Mouse (Mus musculus): ENCODE measurements around the gene Epb41. TPM values are rescaled to one million over a fixed set of nuclear protein-coding genes. Genes with fewer than 3 reads are reported as not detected.
A peak's percentile ranks its signal among the peaks of the same experiment; 100 is the strongest.

The Epb41 gene
- polyA plus RNA-seq, 1 experiment from 2014 or later, result 22.2 TPM

DNA sequence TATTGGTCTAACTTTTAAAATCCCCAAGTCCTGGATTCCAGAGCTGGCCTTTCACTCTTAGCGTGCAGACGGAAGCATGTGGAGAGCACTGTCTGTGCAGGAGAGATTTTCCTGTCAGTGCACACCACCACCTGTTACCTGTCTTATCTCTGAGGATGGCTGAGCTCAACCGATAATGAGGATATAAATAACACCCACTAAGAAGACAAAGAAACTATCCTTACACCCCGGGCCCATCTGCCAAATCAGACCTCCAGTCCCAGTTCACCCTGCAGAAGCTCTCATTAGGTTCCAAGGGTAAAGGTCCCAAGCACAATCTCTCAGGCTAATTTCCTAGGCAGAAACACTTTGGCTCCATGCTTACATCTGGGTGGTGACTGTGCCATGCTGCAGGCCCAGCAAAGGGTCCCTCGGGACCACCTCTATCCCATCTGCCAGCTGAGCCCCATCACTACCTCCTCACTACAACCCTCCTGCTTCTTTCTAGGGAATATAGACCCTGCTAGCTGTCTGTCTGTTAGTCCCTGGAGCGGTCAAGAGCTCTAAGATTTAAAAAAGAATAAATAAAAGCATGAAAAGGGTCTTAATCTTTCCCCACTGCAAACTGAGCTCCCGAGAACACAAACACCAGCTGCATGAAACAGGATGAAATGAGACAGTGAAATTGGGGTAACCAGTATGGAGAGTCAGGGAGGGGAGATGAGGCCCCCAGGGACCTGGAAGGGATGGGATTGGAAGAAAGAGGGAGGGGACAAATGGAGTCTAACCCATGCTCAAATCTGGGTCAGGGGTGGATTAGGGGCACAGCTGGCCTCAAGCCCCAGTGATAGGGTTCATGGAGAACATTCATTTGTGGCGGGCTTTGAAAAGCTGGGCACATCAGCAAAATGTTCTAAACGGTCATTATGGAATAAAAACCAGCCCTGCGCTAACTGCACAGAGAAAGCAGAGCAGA lies 23.5 kb downstream of the Epb41 start:
- no peak for TF ChIP-seq CTCF (IDR thresholded peaks at IDR 0.05; ENCODE audit: low read depth)
- Histone ChIP-seq H3K27ac (ENCODE audit: low read depth, low read length) (no peak overlapping the region), H3K9me3 (ENCODE audit: control insufficient read depth) (no peaks in the 10 kb centered on the region), H3K4me3 (ENCODE audit: low read depth, low read length) (no peak overlapping the region), H3K4me1 (replicated peaks; ENCODE audit: control insufficient read depth, insufficient read depth, low read length) (no peaks in the 10 kb centered on the region), H3K9ac (ENCODE audit: low read depth, low read length) (no peak overlapping the region), H3K36me3 (ENCODE audit: control insufficient read depth, insufficient read depth) (no peaks in the 10 kb centered on the region), H3K27me3 (replicated peaks; ENCODE audit: control insufficient read depth, insufficient read depth, low read length) (no peaks in the 10 kb centered on the region), H3K4me2 (replicated peaks; ENCODE audit: low read depth) (no peak overlapping the region)
- WGBS, result 68% methylated on average over 10 of the region's 10 CpGs
- ATAC-seq, result no peak

DNA sequence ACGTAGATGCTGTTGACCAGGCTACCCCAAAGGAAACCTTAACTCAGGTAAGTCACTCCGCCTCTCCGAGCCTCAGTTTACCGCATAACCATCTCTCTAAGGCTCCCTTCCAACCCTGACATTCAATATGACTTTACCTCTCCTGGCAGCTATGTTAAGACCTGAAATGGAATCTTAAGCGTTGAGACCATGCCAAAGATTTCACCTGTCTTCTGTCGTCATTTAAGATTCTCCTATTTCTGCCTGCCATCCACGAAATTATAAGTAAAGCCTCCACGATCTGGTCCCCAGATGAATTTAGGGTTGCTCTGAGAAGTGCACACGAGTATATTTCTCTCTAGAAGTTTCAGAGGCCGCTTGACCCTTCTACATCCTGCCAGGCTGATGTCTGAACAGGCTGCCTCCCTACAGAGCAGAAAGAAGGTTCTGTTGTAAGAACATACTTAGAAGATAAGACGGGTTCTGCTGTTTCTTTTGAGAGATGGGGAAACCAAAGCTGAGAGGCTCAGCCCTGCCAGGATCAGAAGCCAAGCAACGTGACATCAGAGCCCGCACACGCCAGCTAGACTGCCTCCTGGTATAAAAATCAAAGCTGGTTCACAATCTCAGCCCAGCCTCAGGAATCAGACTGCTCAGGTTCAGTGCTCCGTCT lies 25.4 kb downstream of the Epb41 start:
- ATAC-seq, result no peak
- Histone ChIP-seq H3K9me3 (ENCODE audit: control insufficient read depth) (no peaks in the 10 kb centered on the region), H3K9ac (ENCODE audit: low read depth, low read length) (no peak overlapping the region), H3K27ac (ENCODE audit: low read depth, low read length) (no peak overlapping the region), H3K36me3 (ENCODE audit: control insufficient read depth, insufficient read depth) (no peaks in the 10 kb centered on the region), H3K4me2 (replicated peaks; ENCODE audit: low read depth) (peak overlapping the region; percentile 100), H3K4me3 (ENCODE audit: low read depth, low read length) (peak overlapping the region; percentile 79), H3K4me1 (replicated peaks; ENCODE audit: control insufficient read depth, insufficient read depth, low read length) (no peaks in the 10 kb centered on the region), H3K27me3 (replicated peaks; ENCODE audit: control insufficient read depth, insufficient read depth, low read length) (no peaks in the 10 kb centered on the region)
- no peak for TF ChIP-seq CTCF (IDR thresholded peaks at IDR 0.05; ENCODE audit: low read depth)
- WGBS, result 22% methylated on average over 15 of the region's 15 CpGs

DNA sequence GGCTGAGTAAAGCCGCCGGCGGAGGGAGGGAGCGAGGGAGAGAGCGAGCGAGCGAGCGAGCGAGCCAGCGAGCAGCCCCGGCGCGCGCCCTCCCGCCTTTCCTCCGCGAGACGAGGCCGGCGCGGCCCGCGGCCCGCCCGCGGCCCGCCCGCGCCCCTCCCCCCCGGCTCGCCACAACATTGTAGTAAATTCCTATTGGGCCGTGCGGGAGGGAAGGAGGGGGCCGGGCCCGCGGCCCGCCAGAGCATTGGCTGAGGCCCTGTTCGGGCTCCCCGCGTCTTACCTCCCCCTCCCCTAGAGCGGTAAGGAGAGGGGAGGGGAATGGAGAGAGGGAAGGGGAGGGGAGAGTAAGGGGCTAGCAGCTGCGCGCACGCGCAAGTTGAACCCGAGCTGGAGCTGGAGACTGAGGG lies 26.1 kb downstream of the Epb41 start:
- Histone ChIP-seq H3K4me3 (ENCODE audit: low read depth, low read length) (peak overlapping the region; percentile 79), H3K9me3 (ENCODE audit: control insufficient read depth) (no peaks in the 10 kb centered on the region), H3K4me2 (replicated peaks; ENCODE audit: low read depth) (peak overlapping the region; percentile 100), H3K36me3 (ENCODE audit: control insufficient read depth, insufficient read depth) (no peaks in the 10 kb centered on the region), H3K27ac (ENCODE audit: low read depth, low read length) (peak overlapping the region; percentile 61), H3K9ac (ENCODE audit: low read depth, low read length) (peak overlapping the region; percentile 85), H3K27me3 (replicated peaks; ENCODE audit: control insufficient read depth, insufficient read depth, low read length) (no peaks in the 10 kb centered on the region), H3K4me1 (replicated peaks; ENCODE audit: control insufficient read depth, insufficient read depth, low read length) (no peaks in the 10 kb centered on the region)
- no peak for TF ChIP-seq CTCF (IDR thresholded peaks at IDR 0.05; ENCODE audit: low read depth)
- WGBS, result under 1% methylated on average over 38 of the region's 46 CpGs
- peak; percentile 96 for ATAC-seq

DNA sequence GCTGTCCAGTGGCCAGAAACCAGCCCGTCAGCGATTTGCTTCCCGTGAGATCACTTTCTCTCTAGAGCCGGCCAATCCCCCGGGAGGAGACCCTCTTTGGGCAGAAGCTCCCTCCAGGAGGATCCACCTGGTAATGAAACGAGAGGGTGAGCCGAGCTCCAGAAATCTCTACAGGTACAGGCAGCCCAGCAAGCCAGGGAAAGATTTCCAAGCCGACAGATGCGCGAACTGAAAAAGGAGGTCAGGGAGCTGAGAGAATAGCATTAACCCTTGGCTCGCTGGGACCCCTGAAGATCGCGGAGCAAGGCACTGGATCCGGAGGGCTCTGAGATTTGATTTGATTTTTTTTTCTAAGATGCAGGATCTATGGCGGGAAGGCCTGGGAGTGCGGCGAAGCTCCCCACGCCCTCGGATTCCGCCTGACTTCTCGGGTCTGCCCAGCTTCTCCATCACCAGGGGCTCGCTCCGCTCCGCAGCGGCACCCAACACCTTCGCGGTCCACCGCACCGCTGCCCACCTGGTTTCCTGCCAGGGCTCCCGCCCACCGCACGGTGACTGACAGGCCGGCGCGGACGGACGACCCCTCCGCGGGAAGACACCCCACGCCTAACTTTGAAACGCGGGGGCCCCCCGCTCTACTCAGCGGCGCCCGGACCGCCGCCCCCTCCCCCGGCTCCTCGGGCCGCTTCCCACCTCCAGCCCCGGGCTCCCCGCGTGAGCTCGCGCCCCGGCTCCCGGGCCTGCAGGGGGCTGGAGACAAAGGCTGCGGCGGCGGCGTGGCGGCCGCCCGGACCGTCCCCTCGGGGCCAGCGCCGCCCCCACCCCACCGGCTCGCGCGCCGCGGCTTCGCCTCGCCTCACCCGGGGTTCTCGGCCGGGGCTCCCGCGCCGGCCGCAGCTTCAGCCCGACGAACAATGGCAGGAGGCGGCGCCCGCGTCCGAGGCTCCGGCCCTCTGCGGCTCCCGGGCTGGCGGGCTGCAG lies 26.8 kb downstream of the Epb41 start:
- no peaks in the 10 kb centered on the region for H3K36me3 ChIP-seq (ENCODE audit: control insufficient read depth, insufficient read depth)
- H3K9ac ChIP-seq (ENCODE audit: low read depth, low read length), result peak overlapping the region; percentile 85
- peak overlapping the region; percentile 79 for H3K4me3 ChIP-seq (ENCODE audit: low read depth, low read length)
- no peaks in the 10 kb centered on the region for H3K9me3 ChIP-seq (ENCODE audit: control insufficient read depth)
- H3K4me2 ChIP-seq (replicated peaks; ENCODE audit: low read depth), result peak overlapping the region; percentile 100
- peak overlapping the region; percentile 61 for H3K27ac ChIP-seq (ENCODE audit: low read depth, low read length)
- peak; percentile 46 for ATAC-seq
- no peaks in the 10 kb centered on the region for H3K27me3 ChIP-seq (replicated peaks; ENCODE audit: control insufficient read depth, insufficient read depth, low read length)
- 4% methylated on average over 72 of the region's 95 CpGs for WGBS
- H3K4me1 ChIP-seq (replicated peaks; ENCODE audit: control insufficient read depth, insufficient read depth, low read length), result no peaks in the 10 kb centered on the region
- no peak for TF ChIP-seq CTCF (IDR thresholded peaks at IDR 0.05; ENCODE audit: low read depth)

DNA sequence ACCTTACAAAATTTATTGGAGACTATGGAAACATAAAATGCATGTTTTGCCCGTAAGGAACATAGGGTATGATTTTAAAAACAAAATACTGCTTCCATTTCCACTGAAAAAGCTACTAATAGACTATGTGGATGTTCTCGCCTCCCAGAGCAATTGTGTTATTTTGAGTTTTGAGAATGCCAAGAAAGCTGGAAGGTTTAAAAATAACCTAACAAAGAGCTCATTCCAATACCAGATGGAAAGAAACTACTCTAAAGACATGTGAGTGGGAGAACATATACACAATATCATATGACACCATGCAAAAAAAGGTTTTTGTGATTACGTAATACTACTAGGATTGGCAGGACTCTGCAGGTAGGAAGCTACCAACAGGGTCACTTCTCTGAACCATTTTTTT lies 31.4 kb downstream of the Epb41 start:
- no peak for ATAC-seq
- Histone ChIP-seq H3K9ac (ENCODE audit: low read depth, low read length) (no peak overlapping the region), H3K9me3 (ENCODE audit: control insufficient read depth) (no peaks in the 10 kb centered on the region), H3K27me3 (replicated peaks; ENCODE audit: control insufficient read depth, insufficient read depth, low read length) (no peaks in the 10 kb centered on the region), H3K27ac (ENCODE audit: low read depth, low read length) (no peak overlapping the region), H3K4me2 (replicated peaks; ENCODE audit: low read depth) (no peak overlapping the region), H3K36me3 (ENCODE audit: control insufficient read depth, insufficient read depth) (no peaks in the 10 kb centered on the region), H3K4me1 (replicated peaks; ENCODE audit: control insufficient read depth, insufficient read depth, low read length) (no peaks in the 10 kb centered on the region), H3K4me3 (ENCODE audit: low read depth, low read length) (no peak overlapping the region)
- 84% methylated on average over 3 of the region's 3 CpGs for WGBS
- no peak for TF ChIP-seq CTCF (IDR thresholded peaks at IDR 0.05; ENCODE audit: low read depth)
